8 mouse cellular contexts compared by ENCODE assay signal in the genomic region with DNA sequence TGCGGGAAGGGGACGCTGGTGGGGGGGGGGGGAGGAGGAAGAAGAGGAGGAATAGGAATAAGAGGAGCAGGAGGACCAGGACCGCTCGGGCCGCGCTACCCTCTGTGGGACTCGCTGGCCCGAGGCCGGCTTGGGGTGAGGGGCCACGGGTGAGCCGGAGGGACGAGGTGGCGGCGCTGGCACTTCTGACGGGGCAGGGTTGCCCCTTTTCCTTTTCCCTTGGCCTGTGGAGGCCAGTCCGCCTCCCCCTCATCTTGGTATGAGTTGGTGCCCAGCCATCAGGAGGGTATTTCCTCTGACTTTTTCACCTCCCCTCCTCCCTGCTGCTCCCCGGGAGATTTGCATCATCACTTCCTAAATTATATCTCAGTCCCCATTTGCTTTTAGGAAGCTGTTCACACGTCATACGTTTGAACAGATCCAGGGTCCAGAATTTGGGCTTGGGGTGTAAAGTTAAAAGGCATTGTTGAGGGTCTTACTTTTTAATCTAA. TPM values are rescaled to one million over a fixed set of nuclear protein-coding genes. Genes with fewer than 3 reads are reported as not detected.
DNase-seq lines count a peak whose midpoint lies in the region; ATAC-seq and TF ChIP-seq lines count a peak whose summit lies in the region.

No protein-coding gene starts in this region.

- H3K27me3 ChIP-seq in ES-Bruce4 (ENCODE audit: control insufficient read depth, insufficient read depth, low read length, poor library complexity, severe bottlenecking): no peaks in the 10 kb centered on the region
- H3K27me3 ChIP-seq in forebrain, embryonic 11.5 days (ENCODE audit: control insufficient read depth, insufficient read depth, low read length): no peaks in the 10 kb centered on the region
- no peaks in the 10 kb centered on the region for H3K27me3 ChIP-seq in hindbrain, embryonic 12.5 days
- H3K27me3 ChIP-seq in limb, embryonic 15.5 days: no peaks in the 10 kb centered on the region
- no peaks in the 10 kb centered on the region for H3K27me3 ChIP-seq in midbrain, embryonic 14.5 days (ENCODE audit: control insufficient read depth, insufficient read depth, low read length)
- H3K27me3 ChIP-seq in stomach, embryonic 16.5 days (ENCODE audit: control insufficient read depth, insufficient read depth, low read length): no peaks in the 10 kb centered on the region

- H3K4me3 ChIP-seq in ES-Bruce4 (ENCODE audit: low read depth, low read length): peak overlapping the region; percentile 80
- H3K4me3 ChIP-seq in forebrain, embryonic 11.5 days (ENCODE audit: low read depth, low read length): peak overlapping the region; percentile 96
- H3K4me3 ChIP-seq in hindbrain, embryonic 12.5 days: peak overlapping the region; percentile 77
- H3K4me3 ChIP-seq in limb, embryonic 15.5 days: peak overlapping the region; percentile 92
- peak overlapping the region; percentile 89 for H3K4me3 ChIP-seq in midbrain, embryonic 14.5 days (replicated peaks; ENCODE audit: low read depth, low read length)
- H3K4me3 ChIP-seq in stomach, embryonic 16.5 days (replicated peaks; ENCODE audit: low read length): peak overlapping the region; percentile 61

- H3K4me1 ChIP-seq in ES-Bruce4 (ENCODE audit: control insufficient read depth, insufficient read depth, low read length): peaks cover 1% of the 10 kb centered on the region
- H3K4me1 ChIP-seq in forebrain, embryonic 11.5 days (replicated peaks; ENCODE audit: control insufficient read depth, insufficient read depth, low read length): peaks cover 18% of the 10 kb centered on the region
- peaks cover 43% of the 10 kb centered on the region for H3K4me1 ChIP-seq in hindbrain, embryonic 12.5 days
- peaks cover 41% of the 10 kb centered on the region for H3K4me1 ChIP-seq in limb, embryonic 15.5 days
- H3K4me1 ChIP-seq in midbrain, embryonic 14.5 days (ENCODE audit: control insufficient read depth, insufficient read depth, low read length): peaks cover 35% of the 10 kb centered on the region
- peaks cover 34% of the 10 kb centered on the region for H3K4me1 ChIP-seq in stomach, embryonic 16.5 days (ENCODE audit: control insufficient read depth, insufficient read depth, low read length)

- H3K9me3 ChIP-seq in ES-Bruce4 (replicated peaks; ENCODE audit: control insufficient read depth, insufficient read depth, low read length, poor library complexity, severe bottlenecking): no peaks in the 10 kb centered on the region
- no peaks in the 10 kb centered on the region for H3K9me3 ChIP-seq in forebrain, embryonic 11.5 days (ENCODE audit: control insufficient read depth, low read length)
- H3K9me3 ChIP-seq in hindbrain, embryonic 12.5 days (replicated peaks): no peaks in the 10 kb centered on the region
- H3K9me3 ChIP-seq in limb, embryonic 15.5 days: no peaks in the 10 kb centered on the region
- no peaks in the 10 kb centered on the region for H3K9me3 ChIP-seq in midbrain, embryonic 14.5 days (ENCODE audit: control insufficient read depth, low read length)
- no peaks in the 10 kb centered on the region for H3K9me3 ChIP-seq in stomach, embryonic 16.5 days (replicated peaks; ENCODE audit: control insufficient read depth, low read length)

- no peak overlapping the region for H3K27ac ChIP-seq in ES-Bruce4 (ENCODE audit: insufficient read depth, low read length)
- peak overlapping the region; percentile 100 for H3K27ac ChIP-seq in forebrain, embryonic 11.5 days (ENCODE audit: low read depth, low read length)
- peak overlapping the region; percentile 100 for H3K27ac ChIP-seq in hindbrain, embryonic 12.5 days
- H3K27ac ChIP-seq in limb, embryonic 15.5 days: peak overlapping the region; percentile 99
- H3K27ac ChIP-seq in midbrain, embryonic 14.5 days (replicated peaks; ENCODE audit: low read depth, low read length): peak overlapping the region; percentile 99
- H3K27ac ChIP-seq in stomach, embryonic 16.5 days (ENCODE audit: low read length): peak overlapping the region; percentile 98

- peak overlapping the region; percentile 99 for H3K9ac ChIP-seq in ES-Bruce4 (ENCODE audit: low read depth, poor library complexity, severe bottlenecking)
- H3K9ac ChIP-seq in forebrain, embryonic 11.5 days (ENCODE audit: low read length): peak overlapping the region; percentile 97
- H3K9ac ChIP-seq in hindbrain, embryonic 12.5 days: peak overlapping the region; percentile 97
- H3K9ac ChIP-seq in limb, embryonic 15.5 days: peak overlapping the region; percentile 91
- H3K9ac ChIP-seq in midbrain, embryonic 14.5 days (replicated peaks; ENCODE audit: low read length): peak overlapping the region; percentile 99
- peak overlapping the region; percentile 87 for H3K9ac ChIP-seq in stomach, embryonic 16.5 days (ENCODE audit: low read length)

- no peak for TF ChIP-seq EP300 in ES-Bruce4 (IDR thresholded peaks at IDR 0.05; ENCODE audit: insufficient read depth, low read depth, low read length)

- no peaks in the 10 kb centered on the region for H3K36me3 ChIP-seq in ES-Bruce4 (ENCODE audit: control insufficient read depth, insufficient read depth, low read length, poor library complexity, severe bottlenecking)
- H3K36me3 ChIP-seq in forebrain, embryonic 11.5 days (ENCODE audit: control insufficient read depth, insufficient read depth, low read length): no peaks in the 10 kb centered on the region
- no peaks in the 10 kb centered on the region for H3K36me3 ChIP-seq in hindbrain, embryonic 12.5 days
- H3K36me3 ChIP-seq in limb, embryonic 15.5 days: no peaks in the 10 kb centered on the region
- no peaks in the 10 kb centered on the region for H3K36me3 ChIP-seq in midbrain, embryonic 14.5 days (ENCODE audit: control insufficient read depth, insufficient read depth, low read length)
- no peaks in the 10 kb centered on the region for H3K36me3 ChIP-seq in stomach, embryonic 16.5 days (ENCODE audit: control insufficient read depth, insufficient read depth, low read length)

- ATAC-seq in forebrain, embryonic 11.5 days (replicated peaks; ENCODE audit: low FRiP score): peak; percentile 45; the same call in 1 of the 2 replicates
- ATAC-seq in hindbrain, embryonic 12.5 days (ENCODE audit: low FRiP score): peak; percentile 51
- no peak for ATAC-seq in limb, embryonic 15.5 days (ENCODE audit: insufficient number of reproducible peaks, low FRiP score, low TSS enrichment, low read depth)
- ATAC-seq in midbrain, embryonic 14.5 days (ENCODE audit: low FRiP score, low TSS enrichment): no peak
- ATAC-seq in stomach, embryonic 16.5 days (ENCODE audit: insufficient read depth, low FRiP score): 0 out of 2 replicates have a peak, but pooled peaks have one; percentile 1
- ATAC-seq in erythroid progenitor cell, adult 5-6 weeks (replicated peaks; ENCODE audit: low FRiP score, poor library complexity, severe bottlenecking): no peak

- TF ChIP-seq CTCF in ES-Bruce4 (IDR thresholded peaks at IDR 0.05; ENCODE audit: low read depth, low read length): no peak

- peak overlapping the region; percentile 85 for H3K4me2 ChIP-seq in forebrain, embryonic 11.5 days (ENCODE audit: low read depth, low read length, severe bottlenecking)
- peak overlapping the region; percentile 74 for H3K4me2 ChIP-seq in hindbrain, embryonic 12.5 days (replicated peaks)
- H3K4me2 ChIP-seq in limb, embryonic 15.5 days: peak overlapping the region; percentile 58
- peak overlapping the region; percentile 68 for H3K4me2 ChIP-seq in midbrain, embryonic 14.5 days (ENCODE audit: low read length)
- peak overlapping the region; percentile 69 for H3K4me2 ChIP-seq in stomach, embryonic 16.5 days (ENCODE audit: low read depth, low read length)

- WGBS in forebrain, embryonic 11.5 days: 0% methylated on average over 7 of the region's 19 CpGs
- 0% methylated on average over 7 of the region's 19 CpGs for WGBS in hindbrain, embryonic 12.5 days
- 1% methylated on average over 19 of the region's 19 CpGs for WGBS in limb, embryonic 15.5 days
- 0% methylated on average over 19 of the region's 19 CpGs for WGBS in midbrain, embryonic 14.5 days
- under 1% methylated on average over 7 of the region's 19 CpGs for WGBS in stomach, embryonic 16.5 days

- DNase-seq in adrenal gland, postnatal 14 days: peak; percentile 55
- DNase-seq in forebrain, embryonic 11.5 days (ENCODE audit: low spot score): no peak
- peak; percentile 57 for DNase-seq in midbrain, embryonic 14.5 days

- no peak for TF ChIP-seq POLR2A in ES-Bruce4 (IDR thresholded peaks at IDR 0.05; ENCODE audit: insufficient read depth, low read length)

RNA-seq across cellular contexts. Expression of a gene that starts 1.0 kb away (rescaled TPM):
- polyA plus RNA-seq in ES-Bruce4 (2011; ENCODE audit: insufficient read depth, insufficient read length, low read depth, missing spikeins): 69.3 and 70.8 TPM in 2 replicates
- 126 and 133 TPM in 2 replicates for total RNA-seq in adrenal gland, postnatal 14 days (2021)
- polyA plus RNA-seq in forebrain, embryonic 11.5 days (2014; fragmentation: Nextera tagmentation; extraction: Ambion mirVana): 55.8 and 68.6 TPM in 2 replicates
- polyA plus RNA-seq in hindbrain, embryonic 12.5 days (2016; fragmentation: Nextera tagmentation; extraction: Ambion mirVana): 85.6 and 95.1 TPM in 2 replicates
- polyA plus RNA-seq in limb, embryonic 15.5 days (2015; fragmentation: Nextera tagmentation; extraction: Ambion mirVana): 46.7 and 53.1 TPM in 2 replicates
- 49.9 and 66.9 TPM in 2 replicates for polyA plus RNA-seq in midbrain, embryonic 14.5 days (2014; fragmentation: Nextera tagmentation; extraction: Ambion mirVana)
- 34.2 and 40.3 TPM in 2 replicates for polyA plus RNA-seq in stomach, embryonic 16.5 days (2015; fragmentation: Nextera tagmentation; extraction: Ambion mirVana)
- total RNA-seq in erythroid progenitor cell, adult 5-6 weeks (2015; ENCODE audit: low replicate concordance): 10.9 and 17.3 TPM in 2 replicates
- 7.3 and 10.5 TPM in 2 replicates for total RNA-seq in erythroid progenitor cell, adult 5-6 weeks (2017; ENCODE audit: low replicate concordance)

RNA-seq across cellular contexts. Expression of a gene that starts 35.6 kb away (rescaled TPM):
- polyA plus RNA-seq in ES-Bruce4 (2011; ENCODE audit: insufficient read depth, insufficient read length, low read depth, missing spikeins): 2.6 and 4.5 TPM in 2 replicates
- total RNA-seq in adrenal gland, postnatal 14 days (2021): 1.3 and 1.8 TPM in 2 replicates
- polyA plus RNA-seq in forebrain, embryonic 11.5 days (2014; fragmentation: Nextera tagmentation; extraction: Ambion mirVana): 6.2 and 7.4 TPM in 2 replicates
- polyA plus RNA-seq in hindbrain, embryonic 12.5 days (2016; fragmentation: Nextera tagmentation; extraction: Ambion mirVana): 11.8 and 13.3 TPM in 2 replicates
- 4.0 and 5.8 TPM in 2 replicates for polyA plus RNA-seq in limb, embryonic 15.5 days (2015; fragmentation: Nextera tagmentation; extraction: Ambion mirVana)
- polyA plus RNA-seq in midbrain, embryonic 14.5 days (2014; fragmentation: Nextera tagmentation; extraction: Ambion mirVana): 20.0 and 20.5 TPM in 2 replicates
- polyA plus RNA-seq in stomach, embryonic 16.5 days (2015; fragmentation: Nextera tagmentation; extraction: Ambion mirVana): 2.9 and 3.5 TPM in 2 replicates
- 5.0 TPM in 1 of 2 replicates, not detected in the other for total RNA-seq in erythroid progenitor cell, adult 5-6 weeks (2015; ENCODE audit: low replicate concordance)
- 2.6 TPM in 1 of 2 replicates, not detected in the other for total RNA-seq in erythroid progenitor cell, adult 5-6 weeks (2017; ENCODE audit: low replicate concordance)

Comparison
In these comparisons a context has a peak if more than half of its experiments do, and no peak if none do; other contexts are left out.
1. ATAC-seq: peak in forebrain, embryonic 11.5 days (single experiment), hindbrain, embryonic 12.5 days (single experiment) and stomach, embryonic 16.5 days (single experiment); none in limb, embryonic 15.5 days (single experiment), midbrain, embryonic 14.5 days (single experiment) and erythroid progenitor cell, adult 5-6 weeks (single experiment).
2. Peak in every context shown above with its lines, with median percentiles within 50 percentile points of each other: H3K4me3 ChIP-seq, H3K9ac ChIP-seq and H3K4me2 ChIP-seq.